9 mouse cellular contexts compared by ENCODE assay signal in the genomic region with DNA sequence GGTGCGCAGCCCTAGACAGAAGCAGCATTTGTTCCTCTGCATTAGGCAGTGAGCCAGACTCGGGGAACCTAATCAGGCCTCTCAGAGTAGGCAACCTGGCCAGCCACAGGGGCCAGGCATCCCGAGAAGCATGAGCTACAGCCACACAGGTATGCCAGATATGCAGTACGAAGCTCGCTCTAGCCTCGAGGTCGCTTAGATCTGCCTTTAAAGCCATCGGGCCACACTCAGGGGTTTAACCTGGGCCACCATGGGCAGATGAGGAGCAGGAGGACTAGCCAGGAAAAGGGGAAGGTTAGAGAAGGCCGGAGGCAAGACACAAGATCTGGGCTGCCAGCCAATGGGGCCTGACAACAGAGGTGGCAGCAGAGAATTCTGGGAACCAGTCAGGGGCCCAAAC. TPM values are rescaled to one million over a fixed set of nuclear protein-coding genes. Genes with fewer than 3 reads are reported as not detected.
A peak's percentile ranks its signal among the peaks of the same experiment; 100 is the strongest.
DNase-seq lines count a peak whose midpoint lies in the region; ATAC-seq and TF ChIP-seq lines count a peak whose summit lies in the region.
"Had no signal": no experiment of that assay in that cellular context is flagged by ENCODE, and none has a peak within 500 bp of the region (broad histone marks: within the 10 kb centered on the region; RNA-seq: fewer than 3 reads in every experiment).

No protein-coding gene starts in this region.

- ATAC-seq in intestine, embryonic 16.5 days, result no peak
- ATAC-seq in intestine, embryonic 15.5 days, result no peak
- ATAC-seq in lung, postnatal 0 days, result no peak
- no peak for ATAC-seq in megakaryocyte-erythroid progenitor cell, adult 5-6 weeks (replicated peaks; ENCODE audit: low FRiP score, low TSS enrichment, poor library complexity, severe bottlenecking)

- peak; percentile 72 for DNase-seq in cerebellum, adult 11-12 months
- DNase-seq in heart, embryonic 10.5 days (ENCODE audit: low spot score), result no peak
- DNase-seq in lung, postnatal 0 days (ENCODE audit: low spot score), result peak; percentile 41
- no peak for DNase-seq in left cerebral cortex, postnatal 25 days (ENCODE audit: low spot score in 2 of 2)
- no peak for DNase-seq in thymus, postnatal 0 days (ENCODE audit: low spot score)

- H3K9me3 ChIP-seq in intestine, embryonic 16.5 days (ENCODE audit: control insufficient read depth, low read length), result no peaks in the 10 kb centered on the region
- no peaks in the 10 kb centered on the region for H3K9me3 ChIP-seq in intestine, embryonic 15.5 days
- H3K9me3 ChIP-seq in heart, embryonic 10.5 days, result no peaks in the 10 kb centered on the region
- no peaks in the 10 kb centered on the region for H3K9me3 ChIP-seq in lung, postnatal 0 days (ENCODE audit: low read length)

- H3K36me3 ChIP-seq in intestine, embryonic 16.5 days (ENCODE audit: control insufficient read depth, insufficient read depth, low read length), result 0 out of 2 replicates have a peak, but pooled peaks cover 2% of the 10 kb centered on the region
- H3K36me3 ChIP-seq in intestine, embryonic 15.5 days, result no peaks in the 10 kb centered on the region
- peaks cover 55% of the 10 kb centered on the region for H3K36me3 ChIP-seq in heart, embryonic 10.5 days
- no peaks in the 10 kb centered on the region for H3K36me3 ChIP-seq in lung, postnatal 0 days (ENCODE audit: insufficient read depth, low read length)

- TF ChIP-seq CTCF in lung, postnatal 0 days (IDR thresholded peaks at IDR 0.05), result no peak

- H3K27me3 ChIP-seq in intestine, embryonic 16.5 days (replicated peaks; ENCODE audit: control insufficient read depth, insufficient read depth, low read length), result no peaks in the 10 kb centered on the region
- no peaks in the 10 kb centered on the region for H3K27me3 ChIP-seq in intestine, embryonic 15.5 days (replicated peaks)
- no peaks in the 10 kb centered on the region for H3K27me3 ChIP-seq in heart, embryonic 10.5 days (ENCODE audit: insufficient read depth, poor library complexity, severe bottlenecking)
- no peaks in the 10 kb centered on the region for H3K27me3 ChIP-seq in lung, postnatal 0 days (replicated peaks; ENCODE audit: insufficient read depth, low read length)

- H3K9ac ChIP-seq in intestine, embryonic 16.5 days (ENCODE audit: low read depth, low read length), result peak overlapping the region; percentile 23; the same call in 1 of the 2 replicates
- no peak overlapping the region for H3K9ac ChIP-seq in intestine, embryonic 15.5 days
- H3K9ac ChIP-seq in lung, postnatal 0 days (replicated peaks; ENCODE audit: low read depth), result no peak overlapping the region

- TF ChIP-seq EP300 in lung, postnatal 0 days (IDR thresholded peaks at IDR 0.05), result no peak

- intact Hi-C loops in left cerebral cortex, postnatal 25 days (cut with DNase I), result no loop called here

- no peak overlapping the region for H3K4me3 ChIP-seq in intestine, embryonic 16.5 days (ENCODE audit: low read length)
- H3K4me3 ChIP-seq in intestine, embryonic 15.5 days (replicated peaks), result no peak overlapping the region
- H3K4me3 ChIP-seq in heart, embryonic 10.5 days, result no peak overlapping the region
- H3K4me3 ChIP-seq in lung, postnatal 0 days (ENCODE audit: low read depth, low read length), result no peak overlapping the region

- 81% methylated on average over 9 of the region's 9 CpGs for WGBS in intestine, embryonic 16.5 days
- 87% methylated on average over 9 of the region's 9 CpGs for WGBS in intestine, embryonic 15.5 days
- 60% methylated on average over 9 of the region's 9 CpGs for WGBS in heart, embryonic 10.5 days
- 69% methylated on average over 9 of the region's 9 CpGs for WGBS in lung, postnatal 0 days

- peaks cover 20% of the 10 kb centered on the region for H3K4me1 ChIP-seq in intestine, embryonic 16.5 days (ENCODE audit: control insufficient read depth, insufficient read depth, low read length)
- H3K4me1 ChIP-seq in intestine, embryonic 15.5 days (replicated peaks), result peaks cover 27% of the 10 kb centered on the region
- H3K4me1 ChIP-seq in heart, embryonic 10.5 days, result peaks cover 68% of the 10 kb centered on the region
- no peaks in the 10 kb centered on the region; the same call in 1 of the 2 replicates for H3K4me1 ChIP-seq in lung, postnatal 0 days (ENCODE audit: insufficient read depth, low read depth, low read length)

- no peak overlapping the region for H3K27ac ChIP-seq in intestine, embryonic 16.5 days (ENCODE audit: low read length)
- no peak overlapping the region for H3K27ac ChIP-seq in intestine, embryonic 15.5 days
- H3K27ac ChIP-seq in heart, embryonic 10.5 days, result peak overlapping the region; percentile 63
- H3K27ac ChIP-seq in lung, postnatal 0 days (ENCODE audit: low read length), result no peak overlapping the region
- H3K27ac ChIP-seq: kidney, postnatal 0 days had no signal

- no peak overlapping the region for H3K4me2 ChIP-seq in intestine, embryonic 16.5 days (ENCODE audit: low read depth, low read length)
- H3K4me2 ChIP-seq in intestine, embryonic 15.5 days (replicated peaks), result no peak overlapping the region
- H3K4me2 ChIP-seq in lung, postnatal 0 days (replicated peaks; ENCODE audit: low read depth, low read length), result no peak overlapping the region

RNA-seq across cellular contexts. Expression of gene Xpnpep1, which starts 22.1 kb away (rescaled TPM):
- 231 and 264 TPM in 2 replicates for polyA plus RNA-seq in intestine, embryonic 16.5 days (2015; fragmentation: Nextera tagmentation; extraction: Ambion mirVana)
- 182 and 206 TPM in 2 replicates for polyA plus RNA-seq in intestine, embryonic 15.5 days (2015; fragmentation: Nextera tagmentation; extraction: Ambion mirVana)
- polyA plus RNA-seq in heart, embryonic 10.5 days (2016; fragmentation: Nextera tagmentation; extraction: Ambion mirVana), result 193 and 211 TPM in 2 replicates
- polyA plus RNA-seq in lung, postnatal 0 days (2015; fragmentation: Nextera tagmentation; extraction: Ambion mirVana), result 109 and 112 TPM in 2 replicates
- total RNA-seq in left cerebral cortex, postnatal 25 days (2021), result 10 to 100 TPM; 75.4 TPM
- 103 and 128 TPM in 2 replicates for total RNA-seq in megakaryocyte-erythroid progenitor cell, adult 5-6 weeks (2014; fragmentation: Nextera tagmentation)
- 73.6 and 186 TPM in 2 replicates for total RNA-seq in megakaryocyte-erythroid progenitor cell, adult 5-6 weeks (2017)
- 79.6 and 81.6 TPM in 2 replicates for polyA plus RNA-seq in thymus, postnatal 0 days (2015; fragmentation: Nextera tagmentation; extraction: Ambion mirVana)

Comparison
In these comparisons a context has a peak if more than half of its experiments do, and no peak if none do; other contexts are left out.
1. DNase-seq: peak in cerebellum, adult 11-12 months (single experiment) and lung, postnatal 0 days (single experiment); none in heart, embryonic 10.5 days (single experiment), left cerebral cortex, postnatal 25 days (0 of 2) and thymus, postnatal 0 days (single experiment).